Mouse (Mus musculus) G1E-ER4 (cell line): Measurements from ENCODE around the gene Snx29. TPM values are rescaled to one million over a fixed set of nuclear protein-coding genes. Genes with fewer than 3 reads are reported as not detected.

Experiments
- GATA1 ChIP-seq: IDR thresholded peaks from one replicate; pipeline ENCODE4 v1.8.0; 2012; ENCODE audit warnings: low read length, inconsistent platforms
- polyA plus RNA-seq: library from polyadenylated mRNA; stranded (reverse); fragments of >175 nt; gene quantifications from 2 replicates; pipeline ENCODE4 v1.2.3, GENCODE M21; 2012

The Snx29 gene
- polyA plus RNA-seq, 1 experiment: 3.7 TPM

DNA sequence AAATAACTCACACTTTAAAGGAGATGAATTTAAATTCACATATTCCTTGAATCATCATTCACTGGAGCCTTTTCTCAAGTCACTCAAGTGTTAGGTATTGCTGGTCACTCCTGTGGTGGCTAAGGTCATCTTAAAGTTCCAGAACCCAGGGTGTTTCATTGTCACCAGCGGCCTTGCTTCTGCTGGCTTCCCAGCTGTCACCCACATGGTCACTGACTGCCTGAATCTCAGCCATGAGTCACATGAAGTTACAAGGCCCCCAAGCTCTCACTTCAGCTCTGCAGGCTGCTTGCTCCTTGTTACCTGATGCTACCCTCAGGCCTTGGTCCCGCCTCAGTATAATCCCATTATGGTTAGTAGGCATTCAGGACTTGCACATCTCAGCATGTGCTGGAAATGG lies 247.4 kb downstream of the Snx29 start:
- no peak for TF ChIP-seq GATA1

GRCm38 (mm10) chr16:11574517-11574916 lies 251.8 kb downstream of the Snx29 start:
- no peak for TF ChIP-seq GATA1

DNA sequence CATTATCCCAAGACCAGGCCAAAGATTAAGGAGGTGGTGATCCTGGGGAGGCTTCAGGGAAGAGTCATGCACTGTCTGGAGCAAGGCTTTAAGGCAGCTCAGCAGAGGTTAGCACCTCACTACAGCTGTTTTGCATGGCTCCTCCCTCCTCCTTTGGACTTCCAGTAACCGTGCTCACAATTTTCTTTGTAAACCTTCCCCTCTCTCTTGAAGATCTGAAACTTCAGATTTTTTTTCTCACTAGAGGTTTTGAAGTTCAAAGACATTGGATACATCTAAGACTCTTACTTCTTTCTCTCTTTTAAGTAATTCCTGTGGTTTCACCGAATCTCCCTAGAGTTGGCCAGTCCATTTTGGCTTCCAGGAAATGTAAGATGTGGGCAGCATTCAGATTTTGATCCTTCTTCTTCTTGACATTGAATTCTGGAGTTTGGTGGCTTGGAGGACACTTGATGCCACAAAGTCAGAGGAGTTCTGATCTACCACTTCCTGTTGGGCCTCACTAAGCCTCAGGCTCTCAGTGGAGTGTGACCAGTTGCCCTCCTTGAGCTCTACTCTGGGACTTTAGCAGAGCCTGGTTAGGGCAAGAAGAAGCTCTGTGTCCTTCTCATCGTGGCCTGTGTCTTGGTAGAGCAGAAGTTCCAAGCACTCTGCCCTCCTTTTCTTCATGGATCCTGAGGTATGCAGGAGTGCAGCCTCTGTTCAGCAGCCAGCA lies 255.0 kb downstream of the Snx29 start:
- no peak for TF ChIP-seq GATA1

DNA sequence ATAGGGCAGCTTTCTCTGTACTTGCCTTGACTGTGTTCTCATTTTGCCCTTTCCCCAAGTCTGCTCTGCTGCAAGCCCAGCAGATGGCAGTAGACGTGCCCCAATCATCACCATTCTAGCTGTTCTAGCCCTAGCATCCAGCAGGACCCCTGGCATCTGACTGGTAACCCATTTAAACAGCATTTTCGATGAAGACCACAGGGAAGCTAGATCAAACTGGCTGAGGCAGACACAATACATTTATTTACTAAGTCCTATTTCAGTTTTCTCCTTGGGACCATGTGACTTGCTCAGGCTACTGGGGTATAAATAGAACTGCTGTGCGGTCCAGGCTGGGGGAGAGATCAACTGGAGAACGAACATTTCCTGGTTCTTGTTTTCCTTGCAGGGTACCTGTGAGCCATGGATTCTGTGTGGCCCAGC lies 257.0 kb downstream of the Snx29 start:
- no peak for TF ChIP-seq GATA1

- TF ChIP-seq GATA1: no peak
Measured at GRCm38 (mm10) chr16:11583941-11584639, 261.4 kb downstream of the Snx29 start.

- TF ChIP-seq GATA1: no peak
Measured at GRCm38 (mm10) chr16:11588689-11589088, 266.0 kb downstream of the Snx29 start.

- no peak for TF ChIP-seq GATA1
Measured at GRCm38 (mm10) chr16:11589336-11589735, 266.6 kb downstream of the Snx29 start.

DNA sequence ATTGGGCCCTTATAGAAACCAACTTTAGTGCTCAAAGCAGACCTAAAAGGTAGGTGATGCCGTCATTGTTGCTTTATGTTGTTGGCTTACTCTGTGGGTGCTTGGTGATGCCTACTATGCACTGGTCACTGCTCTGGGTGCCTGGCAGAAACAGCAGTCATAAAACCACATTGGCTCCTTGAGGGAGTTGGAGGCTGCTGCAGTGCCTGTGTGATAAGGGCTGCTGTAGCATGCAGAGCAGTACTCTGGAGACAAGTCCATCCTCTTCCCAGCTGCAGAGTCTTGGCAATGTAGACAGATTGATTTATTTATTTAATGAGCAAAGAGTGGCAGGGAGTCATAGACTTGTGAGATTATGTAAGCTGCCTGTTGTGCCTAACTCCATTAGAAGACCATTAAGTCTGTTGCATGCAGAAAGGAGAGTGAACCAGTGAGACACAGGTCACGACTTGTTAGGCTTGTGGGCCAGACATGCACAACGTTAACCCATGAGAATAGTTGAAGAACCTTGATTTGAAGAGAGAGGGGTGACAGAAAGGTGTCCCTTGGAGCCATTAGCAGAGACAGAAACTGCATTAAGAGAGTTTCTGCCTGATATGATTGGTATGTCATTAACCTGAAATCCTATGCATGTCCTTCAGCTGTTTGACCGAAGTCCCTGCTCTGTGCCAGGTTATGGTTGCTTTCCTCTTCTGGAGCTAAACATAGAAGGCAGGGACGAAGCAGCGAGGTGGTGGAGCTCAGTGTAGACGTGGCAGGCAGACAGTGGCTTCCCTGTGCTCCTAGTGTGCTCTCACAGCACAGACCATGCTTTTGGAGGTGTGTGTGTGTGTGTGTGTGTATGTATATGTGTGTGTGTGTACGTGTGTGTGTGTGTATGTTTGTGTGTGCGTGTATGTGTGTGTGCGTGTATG lies 267.3 kb downstream of the Snx29 start:
- no peak for TF ChIP-seq GATA1

DNA sequence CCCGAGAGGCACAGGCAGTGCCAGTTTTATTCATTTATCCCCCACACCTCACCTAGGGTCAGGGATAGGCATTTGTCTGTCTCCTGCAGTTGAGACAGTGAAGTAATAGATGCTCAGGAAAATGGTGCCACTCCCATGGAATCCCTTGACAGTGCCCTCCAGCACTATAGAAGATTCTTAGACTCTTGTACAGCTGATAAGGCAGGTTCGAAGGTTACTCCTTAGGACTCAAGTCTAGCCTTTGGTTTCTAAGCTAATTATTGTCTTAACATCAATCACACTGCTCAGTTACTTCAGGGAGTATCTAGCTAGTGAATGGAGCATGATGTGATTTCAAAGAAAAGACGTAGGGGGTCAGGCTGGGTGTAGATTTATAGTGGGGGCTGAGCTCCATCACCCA lies 273.9 kb downstream of the Snx29 start:
- no peak for TF ChIP-seq GATA1

DNA sequence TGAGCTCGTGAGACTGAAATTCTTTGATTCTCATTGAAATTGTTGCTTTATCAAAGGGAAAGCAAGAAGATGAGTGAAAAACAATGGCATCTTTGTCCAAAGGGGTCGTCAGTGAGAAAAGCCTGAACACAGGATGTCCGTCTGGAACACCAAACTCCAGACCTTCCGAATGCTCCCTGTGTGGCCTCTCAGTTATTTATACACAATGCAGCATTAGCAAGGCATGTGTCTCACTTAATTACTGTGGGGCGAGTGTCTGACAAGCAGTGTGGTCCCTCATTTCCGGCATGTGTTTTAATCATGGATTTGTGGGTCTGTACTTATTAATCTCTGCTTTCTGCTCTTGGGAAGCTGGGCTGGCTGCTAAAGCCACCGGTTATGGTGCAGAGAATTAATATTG lies 275.1 kb downstream of the Snx29 start:
- no peak for TF ChIP-seq GATA1

DNA sequence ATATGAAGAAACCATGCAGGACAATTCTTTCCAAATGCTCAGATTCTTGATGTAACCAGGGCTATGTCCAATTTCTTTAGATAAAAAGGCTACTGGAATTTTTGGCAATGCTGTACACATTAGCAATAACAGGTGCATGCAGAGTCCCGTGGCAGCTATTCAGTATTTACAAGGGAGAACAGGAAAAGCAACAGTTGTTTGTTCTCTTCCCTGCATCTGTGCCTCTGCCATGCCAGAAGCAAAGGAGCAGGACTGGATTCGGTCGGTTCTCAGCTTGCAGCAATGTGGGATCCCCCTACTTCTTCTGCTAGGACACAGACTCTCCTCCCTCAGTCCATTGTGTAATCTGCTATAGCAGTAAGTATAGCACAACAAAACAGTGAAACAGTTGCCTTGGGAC lies 276.8 kb downstream of the Snx29 start:
- no peak for TF ChIP-seq GATA1

GRCm38 (mm10) chr16:11601336-11602082 lies 278.8 kb downstream of the Snx29 start:
- TF ChIP-seq GATA1: no peak

- TF ChIP-seq GATA1: no peak
Measured at GRCm38 (mm10) chr16:11603667-11604422, 281.1 kb downstream of the Snx29 start.

GRCm38 (mm10) chr16:11612526-11613126 lies 289.9 kb downstream of the Snx29 start:
- no peak for TF ChIP-seq GATA1
